Mouse (Mus musculus) neutrophil, adult 5-6 weeks (primary cell): ENCODE results near the gene Tmem177. TPM values are rescaled to one million over a fixed set of nuclear protein-coding genes. Genes with fewer than 3 reads are reported as not detected.

Experiments
- ATAC-seq: fragments of 151-379, 151-347 bp; 2 replicates; pipeline ENCODE4 v1.8.0; 2017; ENCODE audit warnings: mild to moderate bottlenecking, moderate TSS enrichment; ENCODE audit not compliant: insufficient number of reproducible peaks, poor library complexity, low FRiP score, severe bottlenecking; ENCODE audit errors: extremely low read depth
- total RNA-seq: library from RNA; stranded (forward); fragments of 200-1000 nt; gene quantifications from 2 replicates; pipeline ENCODE4 v1.2.3, GENCODE M21; 2017

Tmem177 gene
- total RNA-seq, 1 experiment from 2014 or later = 2.7 TPM

- no peak for ATAC-seq
These were observed 20.1 kb downstream of the Tmem177 start for GRCm38 (mm10) chr1:119892933-119893332.

- no peak for ATAC-seq
These were observed 21.1 kb downstream of the Tmem177 start for GRCm38 (mm10) chr1:119891865-119892264.

GRCm38 (mm10) chr1:119891149-119891548 is 21.9 kb downstream of the Tmem177 start:
- ATAC-seq = no peak

GRCm38 (mm10) chr1:119889347-119889746 is 23.7 kb downstream of the Tmem177 start:
- no peak for ATAC-seq

- ATAC-seq = no peak
These were observed 26.7 kb downstream of the Tmem177 start for GRCm38 (mm10) chr1:119886320-119886719.

GRCm38 (mm10) chr1:119884272-119884671 is 28.7 kb downstream of the Tmem177 start:
- no peak for ATAC-seq

GRCm38 (mm10) chr1:119878909-119879308 is 34.1 kb downstream of the Tmem177 start:
- no peak for ATAC-seq

GRCm38 (mm10) chr1:119877469-119877868 is 35.5 kb downstream of the Tmem177 start:
- no peak for ATAC-seq

- ATAC-seq = no peak
These were observed 44.4 kb downstream of the Tmem177 start for GRCm38 (mm10) chr1:119868395-119869161.

- ATAC-seq = no peak
These were observed 45.7 kb downstream of the Tmem177 start for GRCm38 (mm10) chr1:119867300-119867699.

GRCm38 (mm10) chr1:119865311-119865710 is 47.7 kb downstream of the Tmem177 start:
- ATAC-seq = no peak

- no peak for ATAC-seq
These were observed 49.3 kb downstream of the Tmem177 start for GRCm38 (mm10) chr1:119863507-119864296.

- ATAC-seq = no peak
These were observed 53.4 kb downstream of the Tmem177 start for GRCm38 (mm10) chr1:119859566-119859965.

Other genes with a start within 250 kb of the Tmem177 start
- gene Ptpn4, start 75.6 kb downstream of the Tmem177 start, total RNA-seq = 15.7 and 28.4 TPM in 2 replicates
- gene Cfap221, start 84.0 kb upstream of the Tmem177 start, total RNA-seq = not detected in 2 replicates
- not detected in 2 replicates for gene Sctr, start 93.7 kb upstream of the Tmem177 start, total RNA-seq
- not detected in 2 replicates for gene Tmem37, start 160.9 kb upstream of the Tmem177 start, total RNA-seq
- 29.0 and 52.2 TPM in 2 replicates for gene Dbi, start 207.9 kb upstream of the Tmem177 start, total RNA-seq
- gene 3110009E18Rik, start 208.0 kb upstream of the Tmem177 start, total RNA-seq = 5.1 and 5.5 TPM in 2 replicates